15 mouse cellular contexts compared by ENCODE assay signal in genomic region chr12:32829321-32830090, GRCm38 (mm10). TPM values are rescaled to one million over a fixed set of nuclear protein-coding genes. Genes with fewer than 3 reads are reported as not detected.
DNase-seq lines count a peak whose midpoint lies in the region; ATAC-seq lines count a peak whose summit lies in the region.
"Had no signal": no experiment of that assay in that cellular context is flagged by ENCODE, and none has a peak within 500 bp of the region (broad histone marks: within the 10 kb centered on the region; RNA-seq: fewer than 3 reads in every experiment).

No protein-coding gene starts in this region.

- H3K36me3 ChIP-seq in kidney, embryonic 15.5 days, result peaks cover 17% of the 10 kb centered on the region

- no peaks in the 10 kb centered on the region for H3K9me3 ChIP-seq in kidney, embryonic 15.5 days (replicated peaks)
- H3K9me3 ChIP-seq: heart, embryonic 13.5 days; neural tube, embryonic 13.5 days had no signal

- H3K27me3 ChIP-seq in kidney, embryonic 15.5 days, result no peaks in the 10 kb centered on the region
- H3K27me3 ChIP-seq: heart, embryonic 13.5 days; neural tube, embryonic 13.5 days had no signal

- H3K9ac ChIP-seq in kidney, embryonic 15.5 days, result no peak overlapping the region
- H3K9ac ChIP-seq: heart, embryonic 13.5 days; lung, embryonic 14.5 days; neural tube, embryonic 13.5 days had no signal

- no peak overlapping the region for H3K27ac ChIP-seq in kidney, embryonic 15.5 days
- H3K27ac ChIP-seq: heart, embryonic 13.5 days; neural tube, embryonic 13.5 days had no signal

- H3K4me3 ChIP-seq in kidney, embryonic 15.5 days (replicated peaks), result no peak overlapping the region
- H3K4me3 ChIP-seq: heart, embryonic 13.5 days; neural tube, embryonic 13.5 days had no signal

- no peak overlapping the region for H3K4me2 ChIP-seq in kidney, embryonic 15.5 days
- H3K4me2 ChIP-seq: heart, embryonic 13.5 days; lung, embryonic 14.5 days; neural tube, embryonic 13.5 days had no signal

- ATAC-seq in cerebellum, adult (ENCODE audit: insufficient number of reproducible peaks, low FRiP score, low TSS enrichment), result peak; percentile 70
- no peak for ATAC-seq in kidney, embryonic 15.5 days (replicated peaks; ENCODE audit: low FRiP score)
- ATAC-seq: activated CD4-positive, CD25-positive, alpha-beta regulatory T cell, adult 4 months; inflammation-experienced regulatory T-cells, adult 6 months had no signal

- DNase-seq in cerebellum, postnatal 4 days (ENCODE audit: low spot score in 2 of 2), result no peak
- peak; percentile 76 for DNase-seq in kidney, adult 9 months
- peak; percentile 53 for DNase-seq in cerebellum, adult 11-12 months
- DNase-seq in gonadal fat pad, adult 2 months (ENCODE audit: low read depth), result peak; percentile 58
- no peak for DNase-seq in ovary, adult 18-20 months (ENCODE audit: low spot score)
- DNase-seq in spleen, postnatal 4 days (ENCODE audit: low spot score in 2 of 2), result no peak
- DNase-seq: gastrocnemius, postnatal 36 days; lung, embryonic 14.5 days; right cerebral cortex, postnatal 4 days had no signal

- WGBS in kidney, embryonic 15.5 days, result 90% methylated on average over 9 of the region's 9 CpGs

- H3K4me1 ChIP-seq in kidney, embryonic 15.5 days, result no peaks in the 10 kb centered on the region

RNA-seq across cellular contexts. Expression of gene Nampt, which starts 10.2 kb away (rescaled TPM):
- polyA plus RNA-seq in kidney, embryonic 15.5 days (2015; fragmentation: Nextera tagmentation; extraction: Ambion mirVana), result 23.9 and 25.9 TPM in 2 replicates
- polyA plus RNA-seq in gonadal fat pad, adult 2 months (2012; rRNA removed), result 19.4 and 21.5 TPM in 2 replicates

Comparison
In these comparisons a context has a peak if more than half of its experiments do, and no peak if none do; other contexts are left out.
1. DNase-seq: peak in kidney, adult 9 months (single experiment), cerebellum, adult 11-12 months (single experiment) and gonadal fat pad, adult 2 months (single experiment); none in cerebellum, postnatal 4 days (0 of 2), ovary, adult 18-20 months (single experiment) and spleen, postnatal 4 days (0 of 2).